Mouse (Mus musculus): ENCODE measurements around the gene Calm3. TPM values are rescaled to one million over a fixed set of nuclear protein-coding genes. Genes with fewer than 3 reads are reported as not detected.

The Calm3 gene
- polyA plus RNA-seq, 1 experiment from 2014 or later, result 101 TPM

DNA sequence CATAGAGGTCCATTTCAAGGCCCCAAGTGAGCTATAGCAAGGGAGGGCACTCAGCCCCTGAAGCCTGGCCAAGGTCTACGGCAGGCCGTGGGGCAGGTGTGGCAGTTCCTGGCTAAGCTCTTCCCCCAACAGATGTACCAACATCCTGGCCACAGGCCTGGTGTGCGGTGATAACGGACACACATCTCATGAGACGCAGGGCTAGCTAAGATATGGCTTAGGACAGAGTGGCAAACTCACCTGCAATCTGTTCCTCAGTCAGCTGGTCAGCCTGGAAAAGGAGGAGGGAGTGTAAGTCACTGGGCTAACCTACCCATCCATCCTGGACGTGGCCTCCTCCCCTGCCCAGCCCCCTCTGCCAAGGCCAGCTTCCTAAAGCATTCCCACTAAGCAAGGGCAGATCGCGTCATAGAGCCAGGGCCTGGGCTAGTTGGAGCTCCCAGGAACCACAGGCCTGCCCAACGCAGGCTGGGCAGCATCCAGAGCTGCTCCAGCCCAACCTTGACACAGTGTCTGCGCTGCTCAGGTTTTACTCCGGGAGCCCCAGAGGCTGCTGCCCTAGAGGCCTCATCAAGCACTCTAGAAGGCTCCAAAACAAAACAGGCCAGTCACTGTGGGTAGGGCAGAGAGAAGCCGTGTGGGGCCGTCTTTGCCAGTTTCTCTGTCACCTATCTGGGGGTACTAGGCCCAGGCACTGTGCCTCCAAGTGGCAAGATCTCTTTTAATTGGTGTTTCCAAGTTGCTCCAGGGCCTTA lies 4.3 kb downstream of the Calm3 start:
- Histone ChIP-seq H3K4me2 (no peak overlapping the region), H3K4me3 (replicated peaks) (no peak overlapping the region), H3K9ac (no peak overlapping the region), H3K27ac (no peak overlapping the region), H3K27me3 (replicated peaks) (no peaks in the 10 kb centered on the region), H3K9me3 (no peaks in the 10 kb centered on the region), H3K36me3 (peaks cover 40% of the 10 kb centered on the region), H3K4me1 (peaks cover 46% of the 10 kb centered on the region)
- no peak for ATAC-seq (ENCODE audit: insufficient read depth, low FRiP score, low read depth)
- WGBS, result 70% methylated on average over 13 of the region's 13 CpGs

DNA sequence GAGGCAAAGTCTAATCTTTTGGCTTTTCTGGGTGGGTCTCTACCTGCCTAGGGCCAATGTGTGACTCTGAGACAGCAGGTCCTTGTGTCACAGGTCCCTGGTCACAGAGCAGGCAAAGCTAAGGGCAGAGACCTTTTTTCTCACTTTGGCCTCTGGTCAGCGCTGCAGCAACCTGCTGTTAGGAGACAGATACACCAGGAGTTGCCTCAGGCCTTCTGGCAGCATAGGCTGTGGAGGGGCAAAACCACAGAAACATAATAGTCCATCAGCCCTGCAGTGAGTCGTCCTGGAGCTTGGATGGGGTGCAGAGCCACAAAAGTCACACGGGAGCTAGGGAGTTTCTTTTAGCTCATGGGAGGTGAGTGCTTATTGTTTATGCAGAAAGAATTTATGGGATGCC lies 5.2 kb downstream of the Calm3 start:
- Histone ChIP-seq H3K27me3 (replicated peaks) (no peaks in the 10 kb centered on the region), H3K9me3 (no peaks in the 10 kb centered on the region), H3K9ac (no peak overlapping the region), H3K4me2 (no peak overlapping the region), H3K4me1 (peaks cover 46% of the 10 kb centered on the region), H3K27ac (no peak overlapping the region), H3K36me3 (peaks cover 47% of the 10 kb centered on the region), H3K4me3 (replicated peaks) (no peak overlapping the region)
- 67% methylated on average over 3 of the region's 3 CpGs for WGBS
- no peak for ATAC-seq (ENCODE audit: insufficient read depth, low FRiP score, low read depth)

DNA sequence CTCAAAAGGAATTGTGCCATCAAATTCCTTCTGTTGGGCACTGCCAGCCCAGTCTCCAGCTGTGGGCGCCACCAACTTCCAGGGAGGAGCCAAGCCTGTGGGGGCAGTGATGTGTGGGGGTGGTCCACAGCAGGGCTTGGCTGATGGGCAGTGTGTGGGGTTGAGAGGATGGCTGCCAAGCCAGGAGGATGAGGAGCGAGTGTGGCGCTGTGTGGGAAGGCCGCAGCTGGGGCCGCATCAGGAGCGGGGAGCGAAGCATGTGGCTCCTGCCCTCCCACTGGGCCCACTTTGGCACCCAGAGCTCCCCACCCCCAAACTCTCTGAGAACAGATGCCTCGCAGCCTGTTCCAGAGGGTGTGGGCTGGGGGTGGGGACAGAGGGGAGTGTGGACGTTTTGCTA lies 5.9 kb downstream of the Calm3 start:
- Histone ChIP-seq H3K4me3 (replicated peaks) (no peak overlapping the region), H3K4me2 (no peak overlapping the region), H3K36me3 (peaks cover 47% of the 10 kb centered on the region), H3K27ac (no peak overlapping the region), H3K9ac (no peak overlapping the region), H3K9me3 (no peaks in the 10 kb centered on the region), H3K27me3 (replicated peaks) (no peaks in the 10 kb centered on the region), H3K4me1 (peaks cover 44% of the 10 kb centered on the region)
- WGBS, result 75% methylated on average over 9 of the region's 9 CpGs
- ATAC-seq (ENCODE audit: insufficient read depth, low FRiP score, low read depth), result no peak

DNA sequence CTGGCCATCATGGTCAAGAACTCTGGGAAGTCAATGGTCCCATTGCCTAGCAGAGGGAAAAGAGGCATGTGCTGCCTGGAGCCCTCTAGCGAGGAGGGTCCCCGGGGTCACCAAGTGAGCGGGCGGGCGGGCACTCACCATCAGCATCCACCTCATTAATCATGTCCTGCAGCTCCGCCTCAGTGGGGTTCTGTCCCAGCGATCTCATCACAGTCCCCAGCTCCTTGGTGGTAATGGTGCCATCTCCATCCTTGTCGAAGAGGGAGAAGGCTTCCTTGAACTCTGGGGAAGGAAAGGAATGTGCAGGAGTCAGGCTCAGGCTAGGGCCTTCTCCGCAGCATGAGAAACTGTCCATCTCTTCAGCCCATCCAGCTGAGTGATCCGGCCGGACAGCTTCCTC lies 6.5 kb downstream of the Calm3 start:
- H3K9ac ChIP-seq, result no peak overlapping the region
- no peaks in the 10 kb centered on the region for H3K9me3 ChIP-seq
- peaks cover 47% of the 10 kb centered on the region for H3K36me3 ChIP-seq
- H3K4me2 ChIP-seq, result no peak overlapping the region
- WGBS, result 59% methylated on average over 11 of the region's 11 CpGs
- no peak for ATAC-seq (ENCODE audit: insufficient read depth, low FRiP score, low read depth)
- H3K27ac ChIP-seq, result no peak overlapping the region
- H3K4me3 ChIP-seq (replicated peaks), result no peak overlapping the region
- H3K4me1 ChIP-seq, result peaks cover 39% of the 10 kb centered on the region
- no peaks in the 10 kb centered on the region for H3K27me3 ChIP-seq (replicated peaks)

DNA sequence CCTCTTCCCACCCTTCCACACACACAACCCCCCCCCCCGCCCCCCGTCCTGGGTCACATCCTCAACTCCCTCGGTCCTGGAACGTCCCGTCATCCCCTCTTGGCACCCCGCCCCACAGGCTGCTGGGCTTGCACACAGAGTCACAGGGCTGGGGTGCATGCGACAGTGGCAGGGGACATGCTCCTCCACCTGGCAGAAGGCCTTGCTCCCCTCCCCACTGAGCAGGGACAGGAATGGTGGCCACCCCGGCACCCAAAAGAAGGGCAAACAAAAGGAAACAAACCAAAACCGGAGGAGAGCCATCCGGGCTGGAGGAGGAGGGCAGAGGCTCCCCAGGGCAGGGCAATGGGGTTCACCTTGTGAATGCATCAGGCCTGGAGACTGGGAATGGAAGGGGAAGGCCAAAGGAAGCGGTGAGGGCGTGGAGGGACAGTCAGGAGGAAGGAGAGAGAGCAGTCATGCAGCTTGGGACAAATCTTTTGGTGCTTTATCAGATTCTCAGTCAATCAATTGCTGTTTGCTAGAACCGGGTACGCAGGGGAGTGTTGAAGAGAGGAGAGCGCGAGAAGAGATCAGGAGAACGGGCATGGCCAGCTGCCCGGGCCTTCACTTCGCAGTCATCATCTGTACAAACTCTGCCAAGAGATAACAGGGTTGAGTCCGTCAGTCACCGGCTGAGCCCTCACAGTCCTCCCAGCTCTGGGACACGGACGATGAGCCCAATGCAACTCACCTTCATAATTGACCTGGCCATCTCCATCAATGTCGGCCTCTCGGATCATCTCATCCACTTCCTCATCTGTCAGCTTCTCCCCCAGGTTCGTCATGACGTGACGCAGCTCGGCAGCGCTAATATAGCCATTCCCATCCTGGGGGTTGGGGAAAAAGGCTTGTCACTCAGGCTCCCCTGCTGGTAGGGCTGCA lies 7.3 kb downstream of the Calm3 start:
- no peak for ATAC-seq (ENCODE audit: insufficient read depth, low FRiP score, low read depth)
- H3K36me3 ChIP-seq, result peaks cover 47% of the 10 kb centered on the region
- H3K9me3 ChIP-seq, result no peaks in the 10 kb centered on the region
- H3K9ac ChIP-seq, result no peak overlapping the region
- no peaks in the 10 kb centered on the region for H3K27me3 ChIP-seq (replicated peaks)
- H3K4me1 ChIP-seq, result peaks cover 30% of the 10 kb centered on the region
- no peak overlapping the region for H3K27ac ChIP-seq
- WGBS, result 77% methylated on average over 30 of the region's 30 CpGs
- H3K4me2 ChIP-seq, result no peak overlapping the region
- H3K4me3 ChIP-seq (replicated peaks), result no peak overlapping the region

DNA sequence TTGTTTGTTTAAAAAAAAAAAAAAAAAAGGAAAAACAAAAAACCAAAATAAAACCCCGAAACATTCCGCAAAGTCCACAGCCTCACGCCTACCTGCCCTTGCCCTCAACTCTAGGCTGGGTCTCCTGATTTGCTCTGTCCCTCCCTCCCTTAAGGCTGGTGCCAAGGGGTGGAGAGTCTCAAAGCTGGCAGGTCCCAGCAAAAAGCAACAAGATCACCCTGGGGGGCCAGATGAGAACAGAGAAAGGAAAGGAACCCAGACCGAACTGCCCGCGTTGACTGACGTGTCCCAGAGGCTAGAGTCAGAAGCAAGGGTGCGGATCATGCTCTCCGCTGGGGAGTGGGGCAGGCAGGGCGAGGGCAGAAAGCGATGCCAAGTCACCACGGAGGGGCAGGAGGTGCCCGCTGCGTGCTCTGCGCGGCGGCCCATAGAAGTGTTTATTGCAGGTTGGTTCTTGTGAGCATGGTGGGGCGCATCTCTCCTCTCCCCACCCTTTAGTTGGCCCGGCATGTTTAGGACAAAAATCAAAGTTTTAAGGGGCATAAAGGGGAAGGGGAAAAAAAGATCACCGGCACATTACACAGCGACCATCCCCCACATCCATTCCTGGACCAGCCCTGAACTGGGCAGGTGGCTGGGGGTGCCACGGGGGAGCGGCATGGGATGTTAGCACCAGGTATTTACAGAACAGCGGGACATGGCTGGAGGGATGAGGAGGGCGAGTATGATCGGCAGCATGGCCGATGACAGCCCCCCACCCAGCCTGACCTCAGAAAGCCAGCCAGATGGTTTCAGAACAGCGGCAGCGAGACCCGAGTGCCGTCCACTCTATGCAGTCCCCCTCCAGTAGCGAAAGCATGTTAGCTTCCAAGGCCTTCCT lies 8.2 kb downstream of the Calm3 start:
- Histone ChIP-seq H3K9me3 (no peaks in the 10 kb centered on the region), H3K36me3 (peaks cover 47% of the 10 kb centered on the region), H3K4me2 (no peak overlapping the region), H3K27me3 (replicated peaks) (no peaks in the 10 kb centered on the region), H3K4me1 (peaks cover 21% of the 10 kb centered on the region), H3K27ac (no peak overlapping the region), H3K4me3 (replicated peaks) (no peak overlapping the region), H3K9ac (no peak overlapping the region)
- WGBS, result 91% methylated on average over 32 of the region's 32 CpGs
- no peak for ATAC-seq (ENCODE audit: insufficient read depth, low FRiP score, low read depth)

DNA sequence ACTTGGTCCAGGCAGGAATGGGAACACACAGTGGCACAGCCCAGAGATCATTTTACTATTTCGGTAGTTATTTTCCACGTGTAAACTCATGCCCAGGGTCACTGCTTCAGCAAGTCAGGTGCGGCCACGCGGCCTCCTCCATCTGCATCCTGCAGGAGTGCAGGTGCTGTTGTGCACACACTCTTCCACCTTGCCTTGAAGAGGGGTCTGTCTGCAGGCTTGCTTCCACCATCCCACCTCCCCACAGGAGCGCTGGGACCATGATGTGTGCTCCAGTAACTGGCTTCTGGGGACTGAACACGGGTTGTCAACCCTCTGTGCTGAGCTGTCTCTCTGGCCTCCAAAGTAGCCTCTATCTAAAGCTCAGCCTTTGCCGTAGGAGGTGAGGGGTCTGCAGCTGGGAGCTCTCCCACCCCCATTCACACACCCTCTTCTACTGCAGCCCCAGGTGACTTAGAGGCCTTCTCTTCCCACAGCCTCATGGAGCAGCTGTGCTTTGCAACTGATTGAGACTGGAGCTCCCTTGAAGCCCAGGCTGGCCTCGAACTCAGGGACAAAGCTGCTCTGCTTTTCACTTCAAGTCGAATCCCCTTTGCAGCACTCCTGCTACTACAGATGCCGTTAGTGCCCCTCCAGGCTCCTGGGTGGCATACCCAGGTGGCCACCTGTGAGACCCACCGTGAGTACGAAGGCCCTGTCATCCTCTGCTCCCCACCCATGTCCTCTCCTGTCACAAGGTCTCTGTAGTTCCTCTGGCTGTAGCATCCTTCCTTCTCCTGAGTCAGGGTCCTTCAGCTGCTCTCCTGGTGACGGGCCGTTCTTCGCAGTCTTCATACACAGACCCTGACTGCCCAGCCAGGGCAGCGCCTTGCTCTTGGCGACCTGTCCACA lies 9.2 kb downstream of the Calm3 start:
- Histone ChIP-seq H3K4me2 (no peak overlapping the region), H3K4me3 (replicated peaks) (no peak overlapping the region), H3K4me1 (peaks cover 15% of the 10 kb centered on the region), H3K9me3 (no peaks in the 10 kb centered on the region), H3K27ac (no peak overlapping the region), H3K36me3 (peaks cover 47% of the 10 kb centered on the region), H3K9ac (no peak overlapping the region), H3K27me3 (replicated peaks) (no peaks in the 10 kb centered on the region)
- WGBS, result 80% methylated on average over 18 of the region's 18 CpGs
- ATAC-seq (ENCODE audit: insufficient read depth, low FRiP score, low read depth), result no peak

DNA sequence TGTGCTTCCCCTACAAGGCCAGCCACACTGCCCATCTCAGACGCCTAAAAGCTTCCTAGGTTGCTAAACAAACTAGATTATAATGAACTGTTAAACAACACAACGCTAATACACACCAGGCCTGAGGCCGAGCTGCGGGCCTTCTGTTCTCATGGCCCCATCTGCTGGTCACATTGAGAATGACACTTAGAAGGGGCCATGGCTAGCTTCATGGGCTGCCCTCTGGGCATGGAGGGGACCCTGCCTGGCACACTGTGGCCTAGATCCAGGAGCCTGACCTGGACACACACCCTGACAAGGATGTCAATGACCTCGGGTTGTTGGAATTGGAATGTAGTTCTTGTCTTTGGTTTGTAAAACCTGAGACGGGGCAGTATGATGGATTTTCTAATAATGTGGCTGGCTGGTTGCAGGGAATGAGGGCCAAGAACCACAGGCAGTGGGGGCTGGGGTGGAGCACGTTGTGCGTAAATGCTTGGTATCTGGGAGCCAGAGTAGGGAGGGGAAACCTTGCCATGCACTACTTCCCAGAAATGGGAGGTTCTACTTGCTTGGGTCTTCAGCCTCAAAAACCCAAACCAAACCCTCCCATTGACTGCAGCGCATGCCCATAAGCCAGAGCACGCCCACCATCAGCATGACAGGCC lies 10.0 kb downstream of the Calm3 start:
- peaks cover 47% of the 10 kb centered on the region for H3K36me3 ChIP-seq
- 29% methylated on average over 10 of the region's 10 CpGs for WGBS
- ATAC-seq (ENCODE audit: insufficient read depth, low FRiP score, low read depth), result 0 out of 2 replicates have a peak, but pooled peaks have one; percentile 15
- H3K9ac ChIP-seq, result no peak overlapping the region; the same call in 1 of the 2 replicates
- H3K27me3 ChIP-seq (replicated peaks), result no peaks in the 10 kb centered on the region
- H3K27ac ChIP-seq, result no peak overlapping the region; the same call in 1 of the 2 replicates
- peaks cover 15% of the 10 kb centered on the region for H3K4me1 ChIP-seq
- H3K9me3 ChIP-seq, result no peaks in the 10 kb centered on the region
- H3K4me2 ChIP-seq, result no peak overlapping the region
- no peak overlapping the region for H3K4me3 ChIP-seq (replicated peaks)

DNA sequence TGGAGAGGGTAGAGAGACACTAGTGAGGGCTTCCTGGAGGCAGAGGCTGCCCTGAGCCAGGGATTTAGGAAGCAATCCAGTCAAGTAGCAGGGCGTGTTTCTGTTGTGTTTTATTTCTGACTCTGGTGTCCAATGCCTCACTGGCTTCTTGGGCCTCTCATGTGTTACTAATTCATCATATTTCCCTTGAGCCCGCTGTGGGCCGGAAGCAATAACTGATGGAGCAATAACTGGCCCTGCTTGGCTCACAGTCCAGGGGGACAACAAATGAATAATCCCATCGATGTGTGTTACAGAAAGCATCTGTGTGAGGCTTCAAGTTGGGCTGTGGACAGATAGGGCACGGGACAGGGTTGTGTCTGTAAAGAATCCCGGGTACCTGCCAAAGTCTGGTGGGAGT lies 11.6 kb downstream of the Calm3 start:
- ATAC-seq (ENCODE audit: insufficient read depth, low FRiP score, low read depth), result no peak
- 62% methylated on average over 6 of the region's 6 CpGs for WGBS
- peaks cover 23% of the 10 kb centered on the region for H3K4me1 ChIP-seq

DNA sequence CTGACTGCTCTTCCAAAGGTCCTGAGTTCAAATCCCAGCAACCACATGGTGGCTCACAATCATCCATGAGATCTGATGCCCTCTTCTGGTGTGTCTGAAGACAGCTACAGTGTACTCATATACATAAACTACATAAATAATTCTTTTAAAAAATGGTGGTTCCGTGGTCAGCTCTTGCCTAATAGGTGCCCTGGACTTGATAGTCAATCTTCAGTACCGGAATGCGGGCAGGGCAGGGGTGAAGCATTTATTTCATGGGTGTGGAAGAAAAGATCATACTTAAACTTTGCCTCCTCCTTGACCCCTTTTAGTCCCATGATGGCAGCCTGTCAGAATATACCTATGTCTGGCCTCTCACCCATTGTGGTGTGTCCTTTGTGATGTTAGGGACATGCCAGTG lies 12.0 kb downstream of the Calm3 start:
- 82% methylated on average over 3 of the region's 3 CpGs for WGBS
- H3K27me3 ChIP-seq (replicated peaks), result no peaks in the 10 kb centered on the region
- peaks cover 24% of the 10 kb centered on the region for H3K4me1 ChIP-seq
- ATAC-seq (ENCODE audit: insufficient read depth, low FRiP score, low read depth), result no peak
- H3K4me3 ChIP-seq (replicated peaks), result no peak overlapping the region
- no peak overlapping the region for H3K4me2 ChIP-seq
- H3K27ac ChIP-seq, result no peak overlapping the region
- H3K9ac ChIP-seq, result no peak overlapping the region
- H3K9me3 ChIP-seq, result no peaks in the 10 kb centered on the region
- H3K36me3 ChIP-seq, result peaks cover 27% of the 10 kb centered on the region

More for the DNA sequence above, 11.6 kb downstream of the Calm3 start:
- peaks cover 32% of the 10 kb centered on the region for H3K36me3 ChIP-seq
- no peaks in the 10 kb centered on the region for H3K9me3 ChIP-seq
- H3K4me2 ChIP-seq, result no peak overlapping the region
- no peaks in the 10 kb centered on the region for H3K27me3 ChIP-seq (replicated peaks)
- H3K9ac ChIP-seq, result no peak overlapping the region
- H3K27ac ChIP-seq, result no peak overlapping the region
- no peak overlapping the region for H3K4me3 ChIP-seq (replicated peaks)

Measured in stomach, embryonic 15.5 days (tissue).